Mouse (Mus musculus) telencephalon, adult 2 months (tissue): ENCODE data around the gene Ets2.

ENCODE experiments used
- DNase-seq: peaks from one replicate; pipeline ENCODE4 v3.0.0-alpha.2; 2011; ENCODE audit warnings: low read depth, low spot score

Ets2 gene

DNA sequence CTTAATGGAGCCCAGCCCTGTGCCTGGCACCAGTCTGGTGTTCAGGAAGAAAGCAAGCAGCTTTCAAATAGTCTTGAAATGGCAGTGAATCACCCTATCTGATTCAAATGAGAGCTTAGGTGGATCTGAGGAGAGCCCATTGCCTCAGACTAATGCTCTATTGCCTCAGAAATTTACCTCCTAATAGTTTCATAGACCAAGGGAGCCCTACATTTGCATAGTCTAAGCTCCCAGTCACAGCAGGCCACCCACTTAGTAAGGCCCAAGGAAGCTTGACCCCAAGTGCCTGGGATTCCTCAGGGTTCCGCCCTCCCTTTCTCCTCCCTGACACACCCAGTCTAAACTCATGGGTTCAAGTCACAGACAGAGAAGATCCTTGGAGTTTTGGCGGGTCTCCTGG lies 65.4 kb downstream of the Ets2 start:
- DNase-seq, result no peak

DNA sequence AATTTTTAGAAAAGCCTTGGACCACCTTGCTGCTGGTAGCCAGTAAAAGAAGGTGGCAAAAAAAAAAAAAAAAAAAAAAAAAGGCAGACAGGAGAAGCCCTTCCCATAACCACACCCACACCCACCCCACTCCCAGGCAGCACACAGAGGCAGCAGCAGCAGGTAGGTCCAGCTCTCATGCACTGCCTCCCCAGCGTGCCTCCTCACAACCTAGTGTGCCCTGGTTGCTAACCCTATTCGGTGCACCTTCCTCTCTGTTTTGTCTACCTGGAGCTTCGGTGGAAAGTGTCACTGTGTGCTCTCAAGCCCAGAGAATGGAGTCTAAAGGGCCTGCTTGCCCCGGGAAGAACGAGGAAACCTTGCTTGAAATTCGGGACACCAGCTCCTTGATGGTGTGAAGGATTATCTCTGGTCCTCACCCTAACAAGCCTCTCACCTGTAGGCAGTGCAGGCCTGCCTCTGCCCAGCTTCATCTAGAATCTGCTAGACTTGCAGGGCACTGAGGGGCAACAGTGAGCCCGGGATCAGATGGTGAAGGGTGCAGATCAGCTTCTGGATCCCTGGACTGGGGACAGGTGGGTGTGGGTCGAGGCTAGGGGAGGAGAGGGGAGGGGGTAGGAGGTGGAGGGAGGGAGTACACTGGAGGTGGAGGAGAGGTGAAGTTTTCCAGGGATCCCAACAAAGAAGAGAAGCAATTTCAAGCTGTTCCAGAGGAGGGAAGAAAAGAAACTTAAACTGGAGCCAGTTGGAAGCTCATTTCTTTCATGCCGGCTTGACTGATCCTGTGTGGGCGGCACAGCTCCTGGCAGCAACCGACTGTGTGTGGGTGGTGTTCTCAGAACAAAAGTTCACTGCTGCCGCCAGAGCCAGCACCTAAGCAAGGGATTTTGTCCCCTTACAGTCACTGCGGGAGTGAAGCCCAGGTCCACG lies 67.5 kb downstream of the Ets2 start:
- peak; percentile 92 for DNase-seq

DNA sequence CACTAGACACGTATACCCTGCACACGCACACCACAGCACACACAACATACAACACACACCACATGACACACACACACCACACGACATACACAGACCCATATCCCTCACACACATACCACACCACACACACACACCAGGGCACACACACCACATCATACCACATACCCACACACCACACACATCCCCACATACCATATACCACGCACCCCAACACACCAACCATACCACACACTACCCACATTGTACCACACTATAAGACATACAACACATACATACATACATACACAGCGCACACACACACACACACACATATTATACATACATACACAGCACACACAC lies 68.1 kb downstream of the Ets2 start:
- no peak for DNase-seq

DNA sequence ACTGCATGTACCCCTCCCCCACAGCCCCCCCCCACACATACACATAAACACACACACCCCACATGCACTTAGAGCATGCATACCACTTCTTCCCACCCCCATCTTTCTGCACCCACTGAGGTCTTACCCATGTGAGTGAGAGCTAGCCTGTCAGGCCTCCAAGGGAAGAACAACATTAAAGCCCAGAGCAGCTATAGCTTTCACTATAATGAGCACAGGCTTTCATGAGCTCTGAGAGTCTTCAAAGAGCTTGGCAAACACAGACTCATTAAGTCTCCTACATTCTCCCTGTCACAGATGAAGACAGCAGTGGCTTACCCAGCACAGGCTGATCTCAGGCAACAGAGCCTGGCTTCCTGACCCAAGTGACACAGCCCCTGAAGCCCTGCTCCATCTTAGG lies 68.5 kb downstream of the Ets2 start:
- no peak for DNase-seq
